ENCODE assay signal across 8 mouse cellular contexts in genomic region chr15:10868716-10869585, GRCm38 (mm10).
DNase-seq lines count a peak whose midpoint lies in the region; ATAC-seq and TF ChIP-seq lines count a peak whose summit lies in the region.

No protein-coding gene starts in this region.

- no peak overlapping the region for H3K4me2 ChIP-seq in midbrain, embryonic 14.5 days (ENCODE audit: low read length)

- peak overlapping the region; percentile 72; the same call in 1 of the 2 replicates for H3K27ac ChIP-seq in embryonic fibroblast, embryonic 13.5 days (ENCODE audit: insufficient read depth, low read length)
- H3K27ac ChIP-seq in midbrain, embryonic 14.5 days (replicated peaks; ENCODE audit: low read depth, low read length), result no peak overlapping the region

- H3K36me3 ChIP-seq in midbrain, embryonic 14.5 days (ENCODE audit: control insufficient read depth, insufficient read depth, low read length), result no peaks in the 10 kb centered on the region

- H3K4me3 ChIP-seq in embryonic fibroblast, embryonic 13.5 days (ENCODE audit: insufficient read depth, low read length), result no peak overlapping the region
- no peak overlapping the region for H3K4me3 ChIP-seq in midbrain, embryonic 14.5 days (replicated peaks; ENCODE audit: low read depth, low read length)

- TF ChIP-seq CTCF in embryonic fibroblast, embryonic 13.5 days (IDR thresholded peaks at IDR 0.05; ENCODE audit: borderline replicate concordance, insufficient read depth, low read length), result no peak

- no peaks in the 10 kb centered on the region for H3K27me3 ChIP-seq in midbrain, embryonic 14.5 days (ENCODE audit: control insufficient read depth, insufficient read depth, low read length)

- ATAC-seq in midbrain, embryonic 14.5 days (ENCODE audit: low FRiP score, low TSS enrichment), result 0 out of 2 replicates have a peak, but pooled peaks have one; percentile 12

- H3K4me1 ChIP-seq in embryonic fibroblast, embryonic 13.5 days (ENCODE audit: control insufficient read depth, insufficient read depth, low read length), result peaks cover 11% of the 10 kb centered on the region
- no peaks in the 10 kb centered on the region for H3K4me1 ChIP-seq in midbrain, embryonic 14.5 days (ENCODE audit: control insufficient read depth, insufficient read depth, low read length)

- H3K9me3 ChIP-seq in midbrain, embryonic 14.5 days (ENCODE audit: control insufficient read depth, low read length), result no peaks in the 10 kb centered on the region

- no peak for TF ChIP-seq POLR2A in embryonic fibroblast, embryonic 13.5 days (IDR thresholded peaks at IDR 0.05; ENCODE audit: low read depth, low read length)

- peak; percentile 15 for DNase-seq in adrenal gland, postnatal 10 days
- no peak for DNase-seq in adrenal gland, adult 18-20 months (ENCODE audit: low spot score in 2 of 2)
- peak; percentile 80 for DNase-seq in 416B (ENCODE audit: low read depth)
- DNase-seq in kidney, adult 8-10 months, result peak; percentile 35 to 64
- peak; percentile 48 for DNase-seq in midbrain, embryonic 14.5 days
- no peak for DNase-seq in layer of hippocampus, adult 8-10 months (ENCODE audit: low spot score in 2 of 2)
- DNase-seq in gastrocnemius, postnatal 10 days, result no peak

- WGBS in midbrain, embryonic 14.5 days, result 77% methylated on average over 14 of the region's 14 CpGs

- no peak overlapping the region for H3K9ac ChIP-seq in midbrain, embryonic 14.5 days (replicated peaks; ENCODE audit: low read length)

Comparison
In these comparisons a context has a peak if more than half of its experiments do, and no peak if none do; other contexts are left out.
1. DNase-seq: peak in adrenal gland, postnatal 10 days (single experiment), 416B (single experiment), kidney, adult 8-10 months (2 of 2) and midbrain, embryonic 14.5 days (single experiment); none in adrenal gland, adult 18-20 months (0 of 2), layer of hippocampus, adult 8-10 months (0 of 2) and gastrocnemius, postnatal 10 days (single experiment).